Mouse (Mus musculus): ENCODE measurements around the gene Il23a. TPM values are rescaled to one million over a fixed set of nuclear protein-coding genes. Genes with fewer than 3 reads are reported as not detected.

The Il23a gene
- total and polyA plus RNA-seq, 3 experiments: 0.32 to 3.6 (median 0.49) TPM

DNA sequence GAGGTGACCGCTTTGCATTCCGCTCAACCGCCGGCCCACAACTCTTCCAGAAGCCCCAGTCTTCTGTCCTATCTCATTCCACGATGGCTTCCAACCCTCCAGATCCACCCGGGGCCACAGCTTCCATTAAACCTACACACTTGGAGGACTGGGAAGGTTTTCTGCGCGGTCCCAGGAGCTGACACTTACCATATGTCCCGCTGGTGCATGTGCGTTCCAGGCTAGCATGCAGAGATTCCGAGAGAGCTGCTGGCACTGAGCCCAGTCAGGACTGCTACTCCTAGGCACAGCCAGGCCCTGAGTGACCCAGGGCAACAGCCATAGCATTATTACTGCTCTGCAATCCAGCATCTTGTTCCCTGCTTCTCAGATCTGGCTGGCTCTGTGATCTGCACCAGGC lies 930 bp downstream of the Il23a start:
- Histone ChIP-seq H3K4me1 (ENCODE audit: control insufficient read depth in 1 of 2, insufficient read depth in 2 of 2) (peaks cover 10 to 44% of the 10 kb centered on the region in 2 experiments), H3K36me3 (replicated peaks in 1 of 2; ENCODE audit: control insufficient read depth in 1 of 2, insufficient read depth in 1 of 2, low read length in 1 of 2) (peaks cover 3 to 9% of the 10 kb centered on the region in 2 experiments), H3K79me2 (replicated peaks; ENCODE audit: control insufficient read depth, extremely low read depth, insufficient read depth, poor library complexity, severe bottlenecking) (no peaks in the 10 kb centered on the region; the same call in 1 of the 2 replicates), H3K4me3 (replicated peaks in 1 of 3; ENCODE audit: low read depth in 2 of 3, low read length in 2 of 3, poor library complexity in 1 of 3) (no peak overlapping the region), H3K27me3 (replicated peaks) (no peaks in the 10 kb centered on the region), H3K27ac (ENCODE audit: insufficient read depth, low read depth) (no peak overlapping the region), H3K4me2 (ENCODE audit: insufficient read depth, low read depth, poor library complexity, severe bottlenecking) (no peak overlapping the region), H3K9ac (ENCODE audit: insufficient read depth, low read depth) (no peak overlapping the region), H3K9me3 (replicated peaks; ENCODE audit: low read length) (no peaks in the 10 kb centered on the region)
- dilution Hi-C loops (cut with MboI; ENCODE audit: extremely low pct_ligation_motif_present, extremely low pct_unique_long_range_greater_than_20kb, low sequenced_read_pairs): no loop called here
- TF ChIP-seq ZKSCAN1 (IDR thresholded peaks at IDR 0.05; ENCODE audit: borderline replicate concordance, low read depth, low read length) (no peak), IRF4 (IDR thresholded peaks at IDR 0.05; ENCODE audit: low read depth, low read length) (no peak), ZNF384 (IDR thresholded peaks at IDR 0.05; ENCODE audit: low read depth, low read length) (no peak), EP300 (IDR thresholded peaks at IDR 0.05; ENCODE audit: low read length) (no peak), KAT2A (IDR thresholded peaks at IDR 0.05; ENCODE audit: insufficient replicate concordance, low read length) (no peak), NRF1 (IDR thresholded peaks at IDR 0.05; ENCODE audit: low read depth, low read length) (no peak), JUN (IDR thresholded peaks at IDR 0.05; ENCODE audit: insufficient read depth, low read depth, low read length) (no peak), MAX (IDR thresholded peaks at IDR 0.05; ENCODE audit: low read length) (no peak), ETS1 (conservative IDR thresholded peaks at IDR 0.05; ENCODE audit: low read depth, low read length) (no peak), CTCF (conservative IDR thresholded peaks at IDR 0.05 in 1 of 2, IDR thresholded peaks at IDR 0.05 in 1 of 2; ENCODE audit: low read depth in 2 of 2, low read length in 2 of 2) (no peak), POLR2AphosphoS2 (IDR thresholded peaks at IDR 0.05; ENCODE audit: low read depth, low read length) (no peak), UBTF (IDR thresholded peaks at IDR 0.05; ENCODE audit: low read depth, low read length) (no peak), USF2 (conservative IDR thresholded peaks at IDR 0.05; ENCODE audit: low read depth, low read length) (no peak), ELF1 (IDR thresholded peaks at IDR 0.05; ENCODE audit: low read depth, low read length) (no peak), ZMIZ1 (IDR thresholded peaks at IDR 0.05; ENCODE audit: low read depth, low read length) (no peak), MEF2A (IDR thresholded peaks at IDR 0.05; ENCODE audit: borderline replicate concordance, low read depth, low read length) (no peak)
- DNase-seq (ENCODE audit: extremely low read depth): no peak
- in situ Hi-C loops (cut with MboI; ENCODE audit: low pct_ligation_motif_present, low pct_unique_long_range_greater_than_20kb, low sequenced_read_pairs): no loop called here

DNA sequence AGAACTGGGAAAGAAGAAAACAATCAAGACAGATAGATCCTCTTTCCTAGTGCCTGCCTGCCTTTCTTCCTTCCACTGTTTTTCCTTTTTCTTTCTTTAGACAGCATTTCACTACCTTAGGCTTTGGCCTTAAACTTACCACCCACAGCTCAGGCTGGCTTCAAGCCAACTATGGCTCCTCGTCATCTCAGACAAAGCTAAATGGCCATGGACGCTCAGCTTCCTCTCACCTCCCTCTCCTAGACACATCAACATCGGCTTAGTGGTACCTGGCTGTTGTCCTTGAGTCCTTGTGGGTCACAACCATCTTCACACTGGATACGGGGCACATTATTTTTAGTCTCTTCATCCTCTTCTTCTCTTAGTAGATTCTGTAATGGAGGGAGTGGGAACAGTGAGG lies 1.3 kb downstream of the Il23a start:
- Histone ChIP-seq H3K36me3 (replicated peaks in 1 of 2; ENCODE audit: control insufficient read depth in 1 of 2, insufficient read depth in 1 of 2, low read length in 1 of 2) (peaks cover 7 to 13% of the 10 kb centered on the region in 2 experiments), H3K4me3 (replicated peaks in 1 of 3; ENCODE audit: low read depth in 2 of 3, low read length in 2 of 3, poor library complexity in 1 of 3) (no peak overlapping the region), H3K79me2 (replicated peaks; ENCODE audit: control insufficient read depth, extremely low read depth, insufficient read depth, poor library complexity, severe bottlenecking) (no peaks in the 10 kb centered on the region), H3K9me3 (replicated peaks; ENCODE audit: low read length) (no peaks in the 10 kb centered on the region), H3K4me2 (ENCODE audit: insufficient read depth, low read depth, poor library complexity, severe bottlenecking) (no peak overlapping the region), H3K4me1 (ENCODE audit: control insufficient read depth in 1 of 2, insufficient read depth in 2 of 2) (peaks cover 10 to 41% of the 10 kb centered on the region in 2 experiments), H3K27ac (ENCODE audit: insufficient read depth, low read depth) (no peak overlapping the region), H3K27me3 (replicated peaks) (no peaks in the 10 kb centered on the region), H3K9ac (ENCODE audit: insufficient read depth, low read depth) (no peak overlapping the region)
- dilution Hi-C loops (cut with MboI; ENCODE audit: extremely low pct_ligation_motif_present, extremely low pct_unique_long_range_greater_than_20kb, low sequenced_read_pairs) (no loop called here), in situ Hi-C loops (cut with MboI; ENCODE audit: low pct_ligation_motif_present, low pct_unique_long_range_greater_than_20kb, low sequenced_read_pairs) (no loop called here)
- DNase-seq (ENCODE audit: extremely low read depth): no peak
- TF ChIP-seq ZKSCAN1 (IDR thresholded peaks at IDR 0.05; ENCODE audit: borderline replicate concordance, low read depth, low read length): no peak
- no peak for TF ChIP-seq ZC3H11A (IDR thresholded peaks at IDR 0.05; ENCODE audit: low read depth, low read length)
- no peak for TF ChIP-seq CHD1 (IDR thresholded peaks at IDR 0.05; ENCODE audit: low read depth, low read length)
